Mouse (Mus musculus) cerebellum, adult 11-12 months (tissue): ENCODE results near the gene Suclg2.

ENCODE experiments used
- DNase-seq: peaks from one replicate; pipeline ENCODE4 v3.0.0; 2022

Gene Suclg2

GRCm38 (mm10) chr6:95699326-95699725, 19.3 kb downstream of the Suclg2 start:
- DNase-seq = no peak

- no peak for DNase-seq
Measured at GRCm38 (mm10) chr6:95698536-95699162, 20.0 kb downstream of the Suclg2 start.

GRCm38 (mm10) chr6:95694910-95695309, 23.7 kb downstream of the Suclg2 start:
- no peak for DNase-seq

- no peak for DNase-seq
Measured at GRCm38 (mm10) chr6:95685242-95685641, 33.4 kb downstream of the Suclg2 start.

GRCm38 (mm10) chr6:95679718-95680117, 38.9 kb downstream of the Suclg2 start:
- no peak for DNase-seq

DNA sequence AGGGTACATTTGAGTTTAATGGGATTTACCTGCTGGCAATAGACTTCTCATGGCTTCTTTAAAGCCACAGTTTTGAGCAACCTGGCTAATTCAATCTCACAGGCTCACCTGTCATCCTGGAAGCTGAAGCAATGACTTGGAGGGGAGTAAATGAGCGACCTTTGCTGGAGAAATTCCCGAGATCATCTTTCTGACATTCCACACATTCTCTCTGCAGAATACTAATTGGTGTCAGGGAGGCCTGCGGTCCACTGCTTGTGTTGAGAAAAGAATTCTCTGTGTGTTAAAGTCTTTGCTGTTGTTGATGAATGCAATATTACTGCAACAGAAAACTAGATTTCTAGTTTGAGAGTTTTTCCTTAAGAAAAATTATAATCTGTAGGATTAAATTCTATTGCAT, 39.3 kb downstream of the Suclg2 start:
- no peak for DNase-seq

DNA sequence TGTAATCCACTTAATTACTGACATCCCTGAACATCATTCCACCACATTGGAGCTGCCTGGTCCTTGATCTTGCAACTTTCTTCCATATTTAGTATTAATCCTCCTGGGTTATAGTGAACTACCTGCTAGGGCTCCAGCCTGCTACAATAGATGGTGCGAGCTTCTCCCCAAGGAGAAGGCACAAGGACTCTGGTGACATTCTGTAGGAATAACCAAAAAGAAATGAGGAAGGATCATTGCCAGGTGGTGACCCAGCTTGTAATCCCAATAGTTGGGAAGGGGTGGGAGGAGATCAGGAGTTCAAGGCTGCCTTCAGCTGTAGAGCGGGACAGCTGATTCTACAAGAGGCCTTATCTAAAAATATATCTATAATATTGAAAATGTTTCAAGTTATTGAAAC, 41.6 kb downstream of the Suclg2 start:
- DNase-seq = no peak

DNA sequence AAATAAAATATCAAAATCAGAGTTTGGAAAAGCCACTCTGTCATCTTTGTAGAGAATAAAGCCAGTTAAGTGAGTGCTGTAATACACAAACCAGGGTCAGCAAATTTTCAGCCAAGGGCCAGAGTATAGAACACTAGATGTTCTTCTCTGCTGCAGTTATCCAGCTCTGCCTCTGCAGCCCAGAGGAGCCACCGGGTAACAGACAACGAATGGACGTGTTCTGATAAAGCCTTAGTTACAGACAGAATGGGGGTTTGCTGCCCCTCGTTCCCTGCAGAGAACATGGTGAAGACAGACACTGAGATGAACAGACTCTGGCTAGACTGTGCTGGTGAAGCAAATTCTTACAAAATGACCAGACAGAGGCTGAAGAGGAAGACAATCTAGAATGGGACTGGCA, 42.2 kb downstream of the Suclg2 start:
- no peak for DNase-seq

DNA sequence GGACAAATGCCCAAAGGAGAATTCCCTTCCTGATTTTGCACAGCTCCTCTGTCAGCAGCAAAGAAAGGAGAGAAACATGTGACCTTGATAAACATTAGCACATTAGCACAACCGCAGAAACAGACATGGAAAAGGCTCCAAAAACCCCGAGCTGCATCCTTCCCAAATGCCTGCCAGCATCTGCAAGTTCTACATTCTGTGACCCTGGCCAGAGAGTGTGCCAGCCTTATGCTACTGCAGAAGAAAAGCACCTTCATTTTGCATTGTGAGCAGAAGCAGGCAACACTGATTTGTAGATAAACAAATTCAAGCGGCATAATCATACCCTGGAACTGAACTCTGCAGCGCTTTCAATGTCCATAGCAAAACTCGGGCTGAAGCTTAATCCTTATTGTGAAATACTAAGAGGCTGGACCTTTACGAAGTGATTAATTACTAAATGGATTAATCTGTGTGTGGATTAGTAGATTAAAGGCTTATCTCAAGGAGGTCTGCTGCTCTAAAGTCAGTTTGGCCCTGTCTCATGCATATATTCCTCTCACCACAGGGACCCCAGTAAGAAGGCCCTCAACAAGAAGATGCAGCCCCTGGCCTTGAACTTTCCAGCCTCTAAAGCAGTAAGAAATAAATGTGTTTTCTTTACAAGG, 43.4 kb downstream of the Suclg2 start:
- DNase-seq = no peak

GRCm38 (mm10) chr6:95674651-95675050, 43.9 kb downstream of the Suclg2 start:
- DNase-seq = no peak

GRCm38 (mm10) chr6:95669335-95669729, 49.3 kb downstream of the Suclg2 start:
- DNase-seq = no peak

DNA sequence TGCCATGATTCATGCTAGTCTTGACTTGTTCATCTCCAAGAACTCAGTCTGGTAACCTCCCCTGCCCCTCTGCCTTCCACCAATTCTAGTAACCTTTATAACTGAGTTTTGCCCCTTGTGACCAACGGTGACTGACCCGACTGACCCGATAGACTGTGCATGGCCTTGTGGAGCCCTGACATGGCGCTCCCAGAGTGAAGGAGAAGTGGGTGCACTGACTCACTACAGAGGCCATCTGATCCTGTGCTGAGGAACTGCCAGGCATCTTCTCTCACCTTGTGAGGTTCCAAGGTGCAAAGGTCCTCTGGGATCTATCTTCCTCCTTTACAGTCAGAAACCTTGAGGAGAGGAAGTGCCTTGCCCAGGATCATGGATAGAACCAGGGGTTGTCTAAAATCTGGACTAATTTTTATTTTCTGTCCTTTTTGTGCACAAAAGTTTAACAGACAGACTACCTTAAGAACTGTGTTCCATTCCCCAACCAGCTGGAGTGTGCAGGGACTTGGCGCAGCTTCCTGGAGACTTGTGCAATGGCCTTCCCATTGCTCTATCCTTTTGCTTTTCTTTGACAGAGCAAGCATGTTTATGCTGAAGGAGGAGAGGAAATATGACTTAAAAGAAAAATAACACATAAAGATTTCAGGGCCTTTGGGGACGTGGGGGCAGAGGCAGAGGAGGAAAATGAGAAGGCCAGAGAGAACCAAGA, 49.8 kb downstream of the Suclg2 start:
- no peak for DNase-seq

DNA sequence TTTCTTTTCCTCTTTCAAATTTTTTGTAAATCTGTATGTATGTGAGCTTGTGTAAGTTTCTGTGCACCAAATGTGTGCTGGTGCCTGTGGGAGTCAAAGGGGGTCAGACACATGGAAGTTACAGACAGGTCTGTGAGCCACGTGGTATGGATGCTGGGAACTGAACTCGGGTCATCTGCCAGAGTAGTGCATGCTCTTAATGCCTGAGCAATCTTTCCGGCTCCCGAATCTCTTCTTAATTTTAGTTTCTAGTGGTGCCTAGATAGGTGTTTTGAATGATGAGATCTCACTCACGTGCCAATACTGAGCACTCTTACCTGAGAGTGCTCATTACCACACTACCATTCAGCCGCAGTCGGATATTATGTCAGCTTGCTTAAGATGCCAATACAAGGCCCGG, 60.9 kb downstream of the Suclg2 start:
- DNase-seq = no peak

DNA sequence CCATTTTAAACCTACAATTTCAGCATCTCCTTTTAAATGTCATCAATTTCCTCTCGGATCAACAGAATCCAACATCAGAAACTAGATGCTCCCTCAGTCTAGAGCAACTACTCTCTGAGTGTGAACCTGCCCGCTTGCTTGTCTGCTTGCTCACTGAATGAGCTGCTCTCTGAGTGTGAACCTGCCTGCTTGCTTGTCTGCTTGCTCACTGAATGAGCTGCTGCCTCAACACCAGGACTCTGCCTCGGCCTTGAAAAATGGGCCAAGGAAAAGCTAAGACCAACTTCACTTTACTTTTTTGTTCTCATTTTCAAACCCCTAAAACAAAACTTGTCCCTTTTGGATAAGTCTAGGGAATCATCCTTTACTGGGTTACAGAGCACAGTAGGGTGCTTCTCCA, 64.9 kb downstream of the Suclg2 start:
- no peak for DNase-seq

- no peak for DNase-seq
Measured at GRCm38 (mm10) chr6:95652774-95653173, 65.8 kb downstream of the Suclg2 start.

- DNase-seq = no peak
Measured at GRCm38 (mm10) chr6:95651391-95651876, 67.2 kb downstream of the Suclg2 start.

DNA sequence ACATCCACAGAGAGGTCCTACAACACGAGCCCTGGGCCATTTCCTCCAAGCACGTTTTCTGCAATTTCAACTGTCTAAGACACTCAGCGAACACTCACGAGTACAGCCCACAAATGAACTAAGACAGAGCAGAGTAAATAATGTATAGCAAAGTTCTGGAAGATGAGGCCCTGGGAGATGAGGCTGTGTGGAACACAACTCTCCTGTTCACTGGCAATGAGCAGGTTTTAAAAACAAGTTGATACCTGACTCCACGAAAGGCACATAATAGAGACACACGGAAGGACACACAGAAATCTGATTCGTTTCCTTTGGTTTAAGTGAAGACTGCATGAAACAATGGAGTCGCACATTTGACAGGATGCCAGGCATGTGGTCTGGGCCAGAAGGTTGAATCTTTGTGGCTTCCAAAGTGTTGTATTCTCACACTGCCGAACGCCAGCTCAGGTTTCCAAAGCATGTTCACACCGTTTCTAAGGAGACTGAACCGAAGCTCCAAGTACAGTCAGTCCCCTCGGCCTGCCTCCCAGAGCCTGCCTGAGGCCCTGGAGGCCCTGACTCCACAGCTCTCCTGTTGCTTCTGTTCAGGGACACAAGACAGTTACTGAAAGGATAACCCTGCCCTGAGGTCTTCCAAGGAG, 68.4 kb downstream of the Suclg2 start:
- no peak for DNase-seq

DNA sequence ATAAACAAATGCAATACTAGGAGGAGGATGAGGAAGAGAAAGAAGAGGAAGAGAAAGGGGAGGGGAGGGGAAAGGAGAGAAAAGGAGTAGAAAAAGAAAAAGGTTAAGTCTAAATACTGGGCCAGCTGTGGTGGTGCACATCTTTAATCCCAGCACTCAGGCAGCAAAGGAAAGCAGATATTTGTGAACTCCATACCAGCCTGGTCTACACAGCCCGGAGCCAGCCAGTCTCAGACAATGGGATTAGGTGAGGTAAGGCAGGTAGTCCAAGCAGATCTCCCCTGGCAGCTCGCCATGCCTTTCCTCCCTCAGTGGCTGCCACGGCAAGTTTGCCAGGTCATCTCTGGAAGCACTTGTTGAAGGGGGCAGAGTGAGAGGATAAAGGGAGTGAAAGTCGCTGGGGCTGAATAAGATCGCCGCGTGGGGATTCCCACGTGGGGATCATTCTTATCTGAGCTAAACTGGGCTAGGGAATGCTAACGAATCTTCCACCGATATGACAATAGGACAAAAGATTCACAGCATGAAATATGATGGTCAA, 69.4 kb downstream of the Suclg2 start:
- DNase-seq = no peak

- DNase-seq = no peak
Measured at GRCm38 (mm10) chr6:95637416-95637815, 81.2 kb downstream of the Suclg2 start.

DNA sequence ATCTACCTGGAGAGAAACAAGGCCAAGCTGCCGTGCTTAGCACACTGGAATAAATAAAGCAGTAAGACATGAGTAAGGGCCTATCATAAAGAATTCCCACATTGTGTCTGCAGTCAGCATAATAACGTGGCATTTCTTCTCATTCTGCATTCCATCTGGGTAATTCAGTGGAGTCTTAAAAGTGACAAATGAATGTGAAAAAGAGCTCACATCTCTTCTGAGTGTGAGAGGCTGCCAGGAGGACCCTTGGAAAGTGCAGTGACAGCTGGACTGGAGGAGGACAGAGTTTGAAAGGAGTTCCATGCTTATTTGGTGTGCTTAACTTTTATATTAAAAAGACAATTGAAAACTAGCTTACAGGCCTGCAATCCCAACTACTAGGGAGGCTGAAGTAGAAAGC, 83.2 kb downstream of the Suclg2 start:
- DNase-seq = no peak

- DNase-seq = no peak
Measured at GRCm38 (mm10) chr6:95629071-95629470, 89.5 kb downstream of the Suclg2 start.

DNA sequence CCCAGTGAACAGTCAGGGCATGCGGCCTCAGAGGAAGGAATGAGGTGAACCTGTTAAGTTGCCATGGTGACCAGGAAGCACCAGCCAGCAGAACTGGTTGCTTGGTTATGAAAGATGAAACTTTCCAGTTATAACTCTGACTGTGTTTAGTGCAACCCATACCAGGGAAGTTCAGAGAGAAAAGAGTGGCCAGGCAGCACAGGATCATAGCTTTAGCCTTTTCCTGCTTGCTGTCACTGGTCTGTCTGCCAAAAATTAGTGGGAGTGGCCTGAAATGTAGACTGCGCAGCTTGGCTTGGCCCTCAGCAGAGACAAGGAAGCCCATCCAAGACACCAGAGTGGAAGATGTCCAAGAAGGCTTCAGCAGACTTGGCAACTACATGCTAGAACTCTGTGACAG, 96.8 kb downstream of the Suclg2 start:
- peak; percentile 12 for DNase-seq

DNA sequence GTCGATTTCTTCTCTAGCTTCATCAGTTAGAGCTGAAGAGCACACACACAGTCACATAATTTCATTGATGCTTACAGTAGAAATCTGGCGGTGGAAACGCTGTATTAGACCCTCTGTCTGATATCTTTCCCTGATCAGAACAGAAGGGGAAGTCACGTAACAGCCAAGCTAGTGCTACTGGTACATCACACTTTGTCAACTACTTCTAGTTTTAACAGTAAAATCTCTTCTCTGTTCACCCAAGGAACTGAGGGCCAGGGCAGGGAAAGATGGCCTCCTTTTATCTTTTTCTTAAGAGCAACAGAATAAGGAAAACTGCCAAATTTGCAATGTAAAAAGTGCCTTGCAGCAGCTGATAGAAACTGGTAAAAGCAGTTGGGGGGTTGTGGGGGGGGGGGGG, 97.8 kb downstream of the Suclg2 start:
- DNase-seq = no peak
